Mouse (Mus musculus): ENCODE results near the gene Tctex1d4. TPM values are rescaled to one million over a fixed set of nuclear protein-coding genes. Genes with fewer than 3 reads are reported as not detected.

Gene Tctex1d4
- polyA plus RNA-seq, 1 experiment: not detected

DNA sequence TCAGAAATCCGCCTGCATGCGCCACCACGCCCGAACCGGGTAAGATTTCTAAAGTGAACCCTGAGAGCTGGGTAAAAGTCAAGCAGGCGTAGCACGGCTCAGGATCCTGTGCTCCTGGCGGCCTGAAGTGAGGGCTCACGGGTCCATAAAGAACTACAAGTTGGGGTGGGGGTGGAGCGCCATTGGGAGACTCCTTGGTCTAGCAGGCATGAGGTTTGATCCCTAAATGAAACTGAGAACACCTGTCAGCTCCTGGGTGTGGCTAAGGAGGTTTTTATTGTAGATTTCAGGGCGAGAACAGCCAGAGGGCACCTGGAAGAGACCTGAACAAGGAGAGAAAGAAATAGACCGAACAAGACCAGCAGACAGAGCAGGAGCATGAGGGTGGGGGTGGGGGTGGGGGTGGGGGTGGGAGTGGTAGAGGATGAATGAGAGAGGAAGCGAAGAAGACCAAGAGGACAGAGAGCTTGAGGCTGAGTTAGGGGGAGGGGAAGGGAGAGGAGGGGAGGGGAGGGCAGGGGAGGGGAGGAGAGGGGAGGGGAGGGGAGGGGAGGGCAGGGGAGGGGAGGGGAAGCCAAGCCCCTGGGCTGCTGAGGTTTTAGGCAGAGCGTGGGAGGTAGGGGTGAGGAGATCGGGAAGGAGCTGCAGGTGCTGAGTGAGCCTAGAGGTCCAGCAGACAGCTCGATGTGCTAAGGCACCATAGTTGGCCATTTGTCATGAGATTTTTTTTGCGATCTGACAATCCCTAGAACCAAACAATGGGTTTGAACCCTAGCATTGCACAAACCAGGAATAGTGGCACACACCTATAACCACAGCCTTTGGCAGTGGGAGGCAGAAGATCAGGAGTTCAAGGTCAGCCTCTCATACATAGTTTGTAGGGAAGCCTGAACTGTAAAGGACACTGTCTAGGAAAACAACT lies 12.0 kb downstream of the Tctex1d4 start:
- 69% methylated on average over 16 of the region's 17 CpGs for WGBS
- Histone ChIP-seq H3K4me3 (replicated peaks; ENCODE audit: control insufficient read depth, low read depth, low read length) (no peak overlapping the region), H3K27ac (ENCODE audit: control insufficient read depth, insufficient read depth, low read depth, low read length, poor library complexity) (no peak overlapping the region), H3K4me1 (ENCODE audit: control insufficient read depth, insufficient read depth, low read length) (peaks cover 4% of the 10 kb centered on the region)
- TF ChIP-seq POLR2A (IDR thresholded peaks at IDR 0.05; ENCODE audit: borderline replicate concordance, control insufficient read depth, low read depth, low read length) (no peak), CTCF (IDR thresholded peaks at IDR 0.05; ENCODE audit: control insufficient read depth, insufficient read depth, low read length) (no peak)

DNA sequence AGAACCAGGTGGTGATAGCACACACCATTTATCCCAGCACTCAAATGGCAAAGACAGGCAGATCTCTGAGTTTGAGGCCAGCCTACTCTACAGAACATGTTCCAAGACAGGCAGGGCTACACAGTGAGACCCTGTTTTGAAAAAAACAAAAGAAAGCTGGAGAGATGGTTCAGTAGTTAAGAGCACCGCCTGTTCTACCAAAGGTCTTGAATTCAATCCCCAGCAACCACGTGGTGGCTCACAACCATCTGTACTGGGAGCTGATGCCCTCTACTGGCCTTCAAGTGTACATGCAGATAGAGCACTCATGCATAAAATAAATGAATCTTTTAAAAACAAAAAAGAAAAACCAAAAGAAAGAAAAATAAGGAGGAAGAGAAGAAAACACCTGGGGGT lies 12.6 kb downstream of the Tctex1d4 start:
- H3K27ac ChIP-seq (ENCODE audit: control insufficient read depth, insufficient read depth, low read depth, low read length, poor library complexity): no peak overlapping the region
- TF ChIP-seq CTCF (IDR thresholded peaks at IDR 0.05; ENCODE audit: control insufficient read depth, insufficient read depth, low read length): peak; percentile 81
- no peak for TF ChIP-seq POLR2A (IDR thresholded peaks at IDR 0.05; ENCODE audit: borderline replicate concordance, control insufficient read depth, low read depth, low read length)
- no peak overlapping the region for H3K4me3 ChIP-seq (replicated peaks; ENCODE audit: control insufficient read depth, low read depth, low read length)
- under 1% methylated on average over 2 of the region's 2 CpGs for WGBS
- H3K4me1 ChIP-seq (ENCODE audit: control insufficient read depth, insufficient read depth, low read length): peaks cover 4% of the 10 kb centered on the region

DNA sequence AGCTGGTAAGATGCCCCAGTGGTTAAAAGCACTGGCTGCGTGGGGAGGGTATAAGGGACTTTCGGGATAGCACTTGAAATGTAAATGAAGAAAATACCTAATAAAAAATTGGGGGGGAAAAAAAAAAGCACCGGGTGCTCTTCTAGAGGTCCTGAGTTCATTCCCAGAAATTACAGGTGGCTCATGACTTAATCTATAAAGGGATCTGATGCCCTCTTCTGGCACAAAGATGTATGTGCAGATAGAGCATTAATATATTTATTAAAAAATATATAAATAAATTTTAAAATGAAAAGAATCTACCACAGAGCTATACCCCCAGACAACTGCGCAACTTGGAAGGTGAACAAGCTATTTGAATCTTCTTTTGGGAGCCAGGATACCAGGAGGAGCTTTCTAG lies 14.0 kb downstream of the Tctex1d4 start:
- Histone ChIP-seq H3K4me1 (ENCODE audit: control insufficient read depth, insufficient read depth, low read length) (peaks cover 2% of the 10 kb centered on the region), H3K27ac (ENCODE audit: control insufficient read depth, insufficient read depth, low read depth, low read length, poor library complexity) (no peak overlapping the region), H3K4me3 (replicated peaks; ENCODE audit: control insufficient read depth, low read depth, low read length) (no peak overlapping the region)
- no peak for TF ChIP-seq POLR2A (IDR thresholded peaks at IDR 0.05; ENCODE audit: borderline replicate concordance, control insufficient read depth, low read depth, low read length)
- TF ChIP-seq CTCF (IDR thresholded peaks at IDR 0.05; ENCODE audit: control insufficient read depth, insufficient read depth, low read length): no peak
- 33% methylated on average over 4 of the region's 4 CpGs for WGBS

DNA sequence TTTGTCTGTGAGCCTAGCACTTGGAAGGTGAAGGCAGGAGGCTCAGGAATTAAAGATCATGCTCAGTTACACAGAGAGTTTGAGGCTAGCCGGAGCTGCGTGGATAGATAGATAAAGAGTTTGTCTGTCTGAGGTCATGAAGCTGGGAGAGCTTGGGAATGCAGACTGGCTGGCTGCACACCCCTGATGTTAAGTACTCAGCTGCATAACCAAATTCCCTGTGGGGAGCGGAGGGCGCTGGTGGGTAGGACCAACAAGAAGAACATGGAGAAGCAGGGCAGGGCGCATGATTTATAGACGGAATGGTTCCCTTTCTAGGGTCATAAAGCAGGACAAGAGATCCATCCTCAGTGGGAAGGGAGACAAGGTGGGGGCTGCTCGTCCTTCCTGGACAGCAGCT lies 16.4 kb downstream of the Tctex1d4 start:
- no peak for TF ChIP-seq CTCF (IDR thresholded peaks at IDR 0.05; ENCODE audit: control insufficient read depth, insufficient read depth, low read length)
- TF ChIP-seq POLR2A (IDR thresholded peaks at IDR 0.05; ENCODE audit: borderline replicate concordance, control insufficient read depth, low read depth, low read length): no peak
- Histone ChIP-seq H3K4me1 (ENCODE audit: control insufficient read depth, insufficient read depth, low read length) (no peaks in the 10 kb centered on the region), H3K27ac (ENCODE audit: control insufficient read depth, insufficient read depth, low read depth, low read length, poor library complexity) (no peak overlapping the region), H3K4me3 (replicated peaks; ENCODE audit: control insufficient read depth, low read depth, low read length) (no peak overlapping the region)
- WGBS: 80% methylated on average over 7 of the region's 7 CpGs

DNA sequence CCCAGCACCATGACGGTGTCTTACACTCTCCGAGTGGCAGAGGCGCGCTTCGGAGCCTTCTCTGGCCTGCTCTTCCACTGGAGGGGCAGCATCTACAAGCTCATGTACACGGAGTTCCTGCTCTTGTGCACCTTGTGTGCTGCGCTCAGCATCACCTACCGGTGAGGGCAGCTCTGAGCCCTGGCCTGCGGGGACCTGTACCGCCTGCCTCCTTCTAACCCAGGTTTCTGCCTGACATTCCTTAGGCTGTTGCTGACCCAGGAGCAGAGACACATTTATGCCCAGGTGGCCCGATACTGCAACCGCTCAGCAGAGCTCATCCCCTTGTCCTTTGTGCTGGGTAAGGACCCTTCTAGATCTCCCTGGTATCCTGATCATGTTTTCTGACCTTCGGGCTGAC lies 18.7 kb downstream of the Tctex1d4 start:
- no peaks in the 10 kb centered on the region for H3K4me1 ChIP-seq (ENCODE audit: control insufficient read depth, insufficient read depth, low read length)
- 93% methylated on average over 13 of the region's 13 CpGs for WGBS

DNA sequence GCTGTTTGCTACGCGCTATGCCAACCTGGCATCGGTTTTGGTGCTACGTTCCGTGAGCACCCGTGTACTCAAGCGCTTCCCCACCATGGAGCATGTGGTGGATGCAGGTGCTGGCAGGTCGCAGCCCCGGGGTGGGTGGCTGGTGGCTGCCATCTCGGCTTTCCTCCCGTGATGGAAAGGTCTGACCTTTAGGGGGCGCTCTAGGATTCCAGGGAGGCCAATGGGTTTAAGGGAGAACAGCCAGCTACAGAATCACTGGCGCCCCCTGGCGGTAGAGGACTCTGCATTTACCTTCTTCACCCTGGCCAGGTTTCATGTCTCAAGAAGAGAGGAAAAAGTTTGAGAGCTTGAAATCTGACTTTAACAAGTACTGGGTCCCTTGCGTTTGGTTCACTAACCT lies 19.6 kb downstream of the Tctex1d4 start:
- no peak overlapping the region for H3K4me3 ChIP-seq (replicated peaks; ENCODE audit: control insufficient read depth, low read depth, low read length)
- no peaks in the 10 kb centered on the region for H3K4me1 ChIP-seq (ENCODE audit: control insufficient read depth, insufficient read depth, low read length)
- 46% methylated on average over 15 of the region's 15 CpGs for WGBS
- TF ChIP-seq POLR2A (IDR thresholded peaks at IDR 0.05; ENCODE audit: borderline replicate concordance, control insufficient read depth, low read depth, low read length) (no peak), CTCF (IDR thresholded peaks at IDR 0.05; ENCODE audit: control insufficient read depth, insufficient read depth, low read length) (peak; percentile 92)
- no peak overlapping the region for H3K27ac ChIP-seq (ENCODE audit: control insufficient read depth, insufficient read depth, low read depth, low read length, poor library complexity)

More for the DNA sequence above, 18.7 kb downstream of the Tctex1d4 start:
- Histone ChIP-seq H3K4me3 (replicated peaks; ENCODE audit: control insufficient read depth, low read depth, low read length) (no peak overlapping the region), H3K27ac (ENCODE audit: control insufficient read depth, insufficient read depth, low read depth, low read length, poor library complexity) (no peak overlapping the region)
- TF ChIP-seq POLR2A (IDR thresholded peaks at IDR 0.05; ENCODE audit: borderline replicate concordance, control insufficient read depth, low read depth, low read length): no peak
- no peak for TF ChIP-seq CTCF (IDR thresholded peaks at IDR 0.05; ENCODE audit: control insufficient read depth, insufficient read depth, low read length)

DNA sequence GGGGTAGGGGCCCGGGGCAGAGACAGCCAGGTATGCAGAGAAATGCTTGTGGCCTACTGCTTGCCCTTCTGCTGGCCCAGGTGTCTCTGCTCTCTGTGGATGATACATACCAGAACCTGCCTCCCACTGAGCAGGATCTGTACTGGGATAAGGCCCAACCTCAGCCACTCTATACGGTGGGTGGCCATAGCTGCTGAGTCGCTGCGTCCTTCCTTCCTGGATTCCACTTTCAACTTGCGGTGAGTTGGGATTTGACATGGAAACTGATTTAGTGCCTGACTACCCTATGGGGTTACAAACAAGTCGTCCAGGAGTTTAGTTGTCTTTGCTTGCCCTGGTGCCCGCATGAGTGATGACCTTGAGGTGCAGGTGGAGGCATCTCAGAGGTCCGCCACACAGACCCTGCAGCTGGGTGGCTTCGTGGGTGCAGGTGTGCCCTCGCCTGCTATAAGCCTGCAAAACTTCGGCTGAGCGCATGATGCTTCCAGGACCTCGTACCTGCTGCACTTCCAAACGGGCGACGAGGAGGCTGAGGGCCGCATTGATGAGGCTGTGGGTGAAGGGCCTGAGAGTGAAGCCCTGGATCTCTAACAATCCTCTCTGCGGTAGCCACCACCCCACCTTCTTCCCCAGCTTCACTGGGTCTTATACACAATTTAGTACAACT lies 21.6 kb downstream of the Tctex1d4 start:
- Histone ChIP-seq H3K27ac (ENCODE audit: control insufficient read depth, insufficient read depth, low read depth, low read length, poor library complexity) (no peak overlapping the region), H3K4me1 (ENCODE audit: control insufficient read depth, insufficient read depth, low read length) (no peaks in the 10 kb centered on the region), H3K4me3 (replicated peaks; ENCODE audit: control insufficient read depth, low read depth, low read length) (no peak overlapping the region)
- TF ChIP-seq CTCF (IDR thresholded peaks at IDR 0.05; ENCODE audit: control insufficient read depth, insufficient read depth, low read length) (no peak), POLR2A (IDR thresholded peaks at IDR 0.05; ENCODE audit: borderline replicate concordance, control insufficient read depth, low read depth, low read length) (no peak)
- WGBS: 85% methylated on average over 18 of the region's 18 CpGs

DNA sequence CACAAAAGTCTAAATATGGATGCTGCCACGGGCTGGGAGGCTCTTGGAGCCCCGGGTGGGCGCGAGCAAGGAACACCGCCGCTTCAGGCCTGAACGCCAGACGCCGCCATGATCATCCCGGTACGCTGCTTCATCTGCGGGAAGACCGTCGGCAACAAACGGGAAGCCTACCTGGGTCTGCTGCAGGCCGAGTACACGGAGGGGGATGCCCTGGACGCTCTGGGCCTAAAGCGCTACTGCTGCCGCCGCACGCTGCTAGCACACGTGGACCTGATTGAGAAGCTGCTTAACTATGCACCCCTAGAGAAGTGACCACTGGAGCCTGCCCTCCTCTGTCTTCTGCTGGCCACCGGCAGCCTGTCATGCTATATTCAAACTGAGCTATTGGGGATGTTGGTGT lies 22.2 kb downstream of the Tctex1d4 start:
- no peak overlapping the region for H3K27ac ChIP-seq (ENCODE audit: control insufficient read depth, insufficient read depth, low read depth, low read length, poor library complexity)
- H3K4me3 ChIP-seq (replicated peaks; ENCODE audit: control insufficient read depth, low read depth, low read length): no peak overlapping the region
- 89% methylated on average over 24 of the region's 24 CpGs for WGBS
- TF ChIP-seq POLR2A (IDR thresholded peaks at IDR 0.05; ENCODE audit: borderline replicate concordance, control insufficient read depth, low read depth, low read length) (no peak), CTCF (IDR thresholded peaks at IDR 0.05; ENCODE audit: control insufficient read depth, insufficient read depth, low read length) (no peak)
- H3K4me1 ChIP-seq (ENCODE audit: control insufficient read depth, insufficient read depth, low read length): no peaks in the 10 kb centered on the region

Measured in bone marrow, adult 2 months (tissue).